Mouse (Mus musculus) ES-E14 (cell line): ENCODE data around the gene Kif21a.

Experiments
- CHD2 ChIP-seq: IDR thresholded peaks from 2 replicates; pipeline ENCODE4 v1.6.1; 2014; ENCODE audit warnings: mild to moderate bottlenecking, low read depth, low read length, inconsistent platforms
- HCFC1 ChIP-seq: IDR thresholded peaks from 2 replicates; pipeline ENCODE4 v1.6.1; 2012; ENCODE audit warnings: low read length, inconsistent platforms, borderline replicate concordance; ENCODE audit not compliant: insufficient read depth
- MAFK ChIP-seq: IDR thresholded peaks from 2 replicates; pipeline ENCODE4 v1.6.1; 2014; ENCODE audit warnings: mild to moderate bottlenecking, low read depth, low read length, inconsistent platforms; ENCODE audit not compliant: insufficient read depth
- ZC3H11A ChIP-seq: IDR thresholded peaks from 2 replicates; pipeline ENCODE4 v1.6.1; 2012; ENCODE audit warnings: low read depth, mild to moderate bottlenecking, inconsistent platforms, low read length, borderline replicate concordance
- ZNF384 ChIP-seq: IDR thresholded peaks from 2 replicates; pipeline ENCODE4 v1.6.1; 2012; ENCODE audit warnings: low read depth, low read length, inconsistent platforms

- TF ChIP-seq ZC3H11A (no peak), MAFK (no peak), HCFC1 (no peak), CHD2 (no peak), ZNF384 (no peak)
Measured at GRCm38 (mm10) chr15:91004726-91005125, 45.0 kb downstream of the Kif21a start.
